Mouse (Mus musculus) bone marrow macrophage, adult 2 months (primary cell): Measurements from ENCODE around the gene Anapc7.

Source experiments
- CTCF ChIP-seq: IDR thresholded peaks from 2 replicates; pipeline ENCODE4 v1.5.1; 2012; ENCODE audit warnings: low read depth, mild to moderate bottlenecking, low read length, moderate library complexity
- POLR2A ChIP-seq: IDR thresholded peaks from 2 replicates; pipeline ENCODE4 v1.6.1; 2012; ENCODE audit warnings: mild to moderate bottlenecking, low read depth, low read length, borderline replicate concordance

DNA sequence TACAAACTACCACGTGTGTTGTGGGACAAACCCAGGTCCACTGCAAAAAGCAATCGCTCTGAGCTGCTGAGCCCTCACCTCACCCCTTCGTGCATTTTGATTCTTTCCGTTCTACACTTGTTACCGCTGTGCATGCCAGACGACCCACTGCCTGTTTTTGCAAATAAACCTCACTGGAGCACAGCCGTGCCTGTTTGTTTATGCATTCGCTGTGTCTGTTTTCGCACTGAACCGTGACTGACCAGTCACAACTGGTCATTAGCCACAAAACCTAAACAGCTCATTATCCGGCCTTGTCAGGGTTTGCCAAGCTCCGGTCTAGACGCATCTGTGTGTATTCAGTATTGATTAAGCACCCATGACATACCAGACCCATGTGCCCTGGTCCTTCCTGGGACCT, 19.3 kb upstream of the Anapc7 start:
- TF ChIP-seq CTCF (no peak), POLR2A (no peak)
